Mouse (Mus musculus) C2C12 (cell line): ENCODE results near the gene Gm13030.

ENCODE experiments used
- CTCF ChIP-seq: IDR thresholded peaks from one replicate; pipeline ENCODE4 v1.5.1; 2011; ENCODE audit not compliant: control insufficient read depth, insufficient read depth, insufficient read length
- USF1 ChIP-seq: IDR thresholded peaks from one replicate; pipeline ENCODE4 v1.6.1; 2011; ENCODE audit warnings: low read depth, mild to moderate bottlenecking, control low read depth, moderate library complexity

DNA sequence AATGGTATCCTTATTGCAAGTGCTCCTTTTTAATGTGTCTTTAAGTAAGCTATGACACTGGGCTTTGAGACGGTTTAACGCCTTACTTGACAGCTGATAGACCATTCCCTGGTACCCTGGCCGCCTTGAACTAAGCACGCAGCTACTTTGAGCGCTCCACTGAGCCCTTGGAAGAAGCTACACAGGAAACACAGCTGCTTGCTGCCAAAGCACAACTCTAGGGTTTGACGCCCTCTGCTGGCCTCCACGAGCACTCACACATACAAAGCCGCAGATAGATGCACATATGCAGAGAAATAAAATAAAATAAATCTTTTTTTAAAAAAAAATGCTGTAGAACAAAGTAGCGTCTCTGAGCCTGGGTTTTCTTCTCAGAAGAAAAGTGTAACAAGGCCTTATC lies 14.5 kb downstream of the Gm13030 start:
- no peak for TF ChIP-seq USF1
- no peak for TF ChIP-seq CTCF
